Mouse (Mus musculus) kidney, adult 18-20 months (tissue): Measurements from ENCODE around the gene Serpinh1.
A peak's percentile ranks its signal among the peaks of the same experiment; 100 is the strongest.

Experiments
- DNase-seq: peaks from one replicate; pipeline ENCODE4 v3.0.0; 2021

Gene Serpinh1

GRCm38 (mm10) chr7:99366716-99367115, 13.7 kb upstream of the Serpinh1 start:
- no peak for DNase-seq

GRCm38 (mm10) chr7:99365069-99365468, 12.0 kb upstream of the Serpinh1 start:
- DNase-seq = peak; percentile 77

GRCm38 (mm10) chr7:99362137-99362536, 9.1 kb upstream of the Serpinh1 start:
- no peak for DNase-seq

GRCm38 (mm10) chr7:99360803-99361414, 7.9 kb upstream of the Serpinh1 start:
- DNase-seq = no peak

GRCm38 (mm10) chr7:99360021-99360802, 7.2 kb upstream of the Serpinh1 start:
- DNase-seq = peak; percentile 40

- DNase-seq = no peak
Observed at GRCm38 (mm10) chr7:99358371-99358770, 5.3 kb upstream of the Serpinh1 start.

GRCm38 (mm10) chr7:99357201-99357600, 4.2 kb upstream of the Serpinh1 start:
- peak; percentile 42 for DNase-seq

GRCm38 (mm10) chr7:99356244-99356930, 3.3 kb upstream of the Serpinh1 start:
- no peak for DNase-seq

GRCm38 (mm10) chr7:99355731-99356131, 2.7 kb upstream of the Serpinh1 start:
- DNase-seq = peak; percentile 71

GRCm38 (mm10) chr7:99351802-99352517, 1.1 kb downstream of the Serpinh1 start:
- peak; percentile 63 for DNase-seq

GRCm38 (mm10) chr7:99351104-99351801, 1.8 kb downstream of the Serpinh1 start:
- DNase-seq = peak; percentile 26

GRCm38 (mm10) chr7:99349782-99350720, 3.0 kb downstream of the Serpinh1 start:
- DNase-seq = peak; percentile 26

GRCm38 (mm10) chr7:99348883-99349282, 4.2 kb downstream of the Serpinh1 start:
- no peak for DNase-seq

- no peak for DNase-seq
Observed at GRCm38 (mm10) chr7:99347268-99347667, 5.8 kb downstream of the Serpinh1 start.

GRCm38 (mm10) chr7:99343577-99343976, 9.5 kb downstream of the Serpinh1 start:
- no peak for DNase-seq

GRCm38 (mm10) chr7:99340736-99341135, 12.3 kb downstream of the Serpinh1 start:
- no peak for DNase-seq

GRCm38 (mm10) chr7:99332774-99333480, 20.1 kb downstream of the Serpinh1 start:
- peak; percentile 91 for DNase-seq

GRCm38 (mm10) chr7:99330012-99330411, 23.0 kb downstream of the Serpinh1 start:
- DNase-seq = no peak

- DNase-seq = no peak
Observed at GRCm38 (mm10) chr7:99328847-99329246, 24.2 kb downstream of the Serpinh1 start.

- DNase-seq = no peak
Observed at GRCm38 (mm10) chr7:99326128-99326527, 26.9 kb downstream of the Serpinh1 start.

GRCm38 (mm10) chr7:99324810-99325209, 28.2 kb downstream of the Serpinh1 start:
- no peak for DNase-seq
